Mouse (Mus musculus) erythroid progenitor cell, adult 5-6 weeks (primary cell): ENCODE results near the gene Spsb2. TPM values are rescaled to one million over a fixed set of nuclear protein-coding genes. Genes with fewer than 3 reads are reported as not detected.

Experiments
- ATAC-seq: replicated peaks from 2 replicates; pipeline ENCODE4 v1.8.0; 2016; ENCODE audit warnings: moderate number of reproducible peaks, mild to moderate bottlenecking, moderate TSS enrichment, inconsistent platforms; ENCODE audit not compliant: poor library complexity, low FRiP score, severe bottlenecking
- total RNA-seq, 2 experiments: library from RNA; stranded (forward) in 1 of 2; stranded (reverse) in 1 of 2; fragments of 150-400 nt in 1 of 2; fragments of 186-747, 209-891 nt in 1 of 2; gene quantifications; 2 replicates each; pipeline versions ENCODE4 v1.2.3 to v1.2.4; 2015 to 2017; ENCODE audit warnings: low replicate concordance in 2 of 2

Spsb2 gene
- 3.4 and 9.7 TPM in 2 replicates for total RNA-seq (2015; ENCODE audit: low replicate concordance)
- total RNA-seq (2017; ENCODE audit: low replicate concordance): 7.6 and 8.2 TPM in 2 replicates

- ATAC-seq: peak; percentile 65
These were observed at the start of gene Spsb2 for GRCm38 (mm10) chr6:124808358-124809012. Gene Spsb2 (plus strand): TSS chr6:124808661.

DNA sequence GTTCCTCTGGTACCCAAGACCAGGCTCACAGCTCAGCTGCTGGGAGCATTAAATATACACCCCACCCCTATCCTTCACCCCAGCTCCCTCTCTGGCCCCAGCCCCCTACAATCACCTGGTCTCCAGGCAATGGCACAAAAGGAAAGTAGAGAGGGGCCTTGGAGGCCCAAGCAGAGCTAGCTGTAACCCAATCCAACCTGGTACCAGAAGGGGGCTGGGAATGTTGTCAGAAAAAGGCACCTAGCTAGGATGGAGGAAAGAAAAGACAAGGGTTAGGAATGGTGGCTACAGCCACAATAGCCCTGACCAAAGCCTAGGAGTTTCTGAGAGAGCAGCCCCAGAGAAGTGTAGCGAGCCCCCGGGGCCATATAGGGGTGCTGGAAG lies 49.6 kb upstream of the Spsb2 start:
- no peak for ATAC-seq

- ATAC-seq: peak; percentile 74
These were observed 49.2 kb upstream of the Spsb2 start for GRCm38 (mm10) chr6:124759259-124759658.

GRCm38 (mm10) chr6:124765951-124766350 lies 42.5 kb upstream of the Spsb2 start:
- no peak for ATAC-seq

DNA sequence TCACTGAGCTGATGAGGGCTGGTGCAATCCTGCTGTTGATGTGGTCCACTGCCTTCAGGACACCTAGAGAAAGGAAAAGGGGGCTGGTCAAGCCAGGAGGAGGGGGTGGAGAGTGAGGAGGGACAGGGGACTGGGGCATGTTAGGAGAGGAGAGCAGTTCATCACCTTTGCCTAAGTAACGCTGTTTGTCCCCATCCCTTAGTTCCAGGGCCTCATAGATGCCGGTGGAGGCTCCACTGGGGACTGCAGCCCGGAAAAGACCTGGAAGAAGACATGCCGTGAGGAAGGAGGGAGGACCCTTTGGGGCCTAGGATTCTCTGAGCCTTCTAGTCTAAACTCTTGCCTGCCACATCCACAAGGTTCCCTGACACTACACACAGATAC lies 40.9 kb upstream of the Spsb2 start:
- ATAC-seq: no peak

GRCm38 (mm10) chr6:124767920-124768703 lies 40.3 kb upstream of the Spsb2 start:
- ATAC-seq: peak; percentile 33; the same call in 1 of the 2 replicates

GRCm38 (mm10) chr6:124768704-124769044 lies 39.8 kb upstream of the Spsb2 start:
- ATAC-seq: no peak

DNA sequence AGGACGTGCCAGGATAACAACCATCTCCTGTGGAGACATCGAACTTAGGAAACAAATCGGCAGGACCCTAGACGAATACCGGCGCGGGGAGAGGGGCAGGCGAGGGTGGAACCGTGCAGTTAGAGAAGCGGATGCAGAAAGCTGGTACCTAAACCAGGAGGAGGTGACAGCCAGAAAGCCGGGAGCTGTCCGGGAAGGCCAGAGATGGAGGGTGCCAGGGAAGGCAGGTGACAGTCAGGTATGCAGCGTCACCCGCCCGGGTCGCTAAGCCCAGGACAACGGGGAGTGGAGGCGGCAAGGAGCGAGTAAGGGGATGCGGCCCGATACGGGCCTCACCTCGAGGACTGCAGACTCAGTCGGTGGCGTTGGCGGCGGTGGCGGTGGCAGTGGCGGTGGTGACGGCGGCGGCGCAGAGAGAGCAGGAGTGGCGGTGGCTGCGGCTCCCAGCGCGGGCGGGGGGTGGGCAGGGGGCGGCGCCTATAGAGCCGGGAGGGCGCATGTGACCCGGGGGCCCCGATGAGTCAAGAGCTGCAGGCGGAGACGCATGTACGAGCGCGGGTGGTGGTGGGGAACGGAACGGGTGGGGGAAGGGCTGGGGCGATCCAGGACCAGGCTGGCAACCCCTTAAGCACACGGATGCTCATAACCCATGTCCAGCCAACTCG lies 39.2 kb upstream of the Spsb2 start, which contains the start of gene Eno2:
Eno2 (minus strand) TSS at position 573 of the 665 bp plus-strand sequence.
- no peak for ATAC-seq

- no peak for ATAC-seq
These were observed 38.4 kb upstream of the Spsb2 start for GRCm38 (mm10) chr6:124770013-124770412.

GRCm38 (mm10) chr6:124770511-124770910 lies 38.0 kb upstream of the Spsb2 start:
- no peak for ATAC-seq

DNA sequence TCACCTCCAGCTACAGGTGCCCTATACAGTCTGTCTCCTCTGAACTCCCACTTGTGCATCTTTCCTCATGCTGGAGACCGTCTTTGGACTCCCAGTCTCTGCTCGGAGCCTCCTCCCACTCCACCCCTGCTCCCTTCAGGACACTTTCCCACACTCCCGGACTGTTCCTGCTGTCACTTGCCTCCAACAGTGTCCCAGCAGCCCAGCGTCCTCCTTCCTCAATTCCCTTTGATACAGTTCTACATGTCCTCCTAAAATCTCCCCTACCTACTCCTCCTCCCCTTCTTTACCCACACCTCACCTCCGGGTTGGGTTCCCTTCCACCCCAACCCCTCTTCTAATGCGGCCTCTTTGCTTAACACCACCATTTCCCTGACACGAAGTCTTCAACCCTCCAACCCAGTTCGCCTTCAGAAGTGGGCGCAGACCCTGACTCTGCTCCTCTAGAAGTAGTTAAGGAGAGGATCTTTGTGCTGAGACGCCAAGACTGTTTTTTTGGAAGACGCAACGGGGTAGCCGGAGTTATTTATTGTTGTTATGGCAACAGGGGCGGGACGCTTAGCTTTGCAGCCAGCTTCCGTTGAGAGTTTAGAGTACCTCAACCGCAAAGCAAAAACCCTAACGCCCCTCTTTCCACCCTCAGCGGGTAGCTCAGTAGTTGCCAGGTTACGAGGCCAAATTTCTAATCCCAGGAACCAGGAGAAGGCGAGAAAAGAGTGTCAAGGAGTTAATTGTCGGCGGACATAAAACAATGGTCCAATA lies 29.1 kb upstream of the Spsb2 start, which contains the start of gene Lrrc23:
Lrrc23 (minus strand) TSS at position 506 of the 762 bp plus-strand sequence.
- ATAC-seq: no peak

- ATAC-seq: no peak
These were observed 28.5 kb upstream of the Spsb2 start for GRCm38 (mm10) chr6:124779984-124780416.

DNA sequence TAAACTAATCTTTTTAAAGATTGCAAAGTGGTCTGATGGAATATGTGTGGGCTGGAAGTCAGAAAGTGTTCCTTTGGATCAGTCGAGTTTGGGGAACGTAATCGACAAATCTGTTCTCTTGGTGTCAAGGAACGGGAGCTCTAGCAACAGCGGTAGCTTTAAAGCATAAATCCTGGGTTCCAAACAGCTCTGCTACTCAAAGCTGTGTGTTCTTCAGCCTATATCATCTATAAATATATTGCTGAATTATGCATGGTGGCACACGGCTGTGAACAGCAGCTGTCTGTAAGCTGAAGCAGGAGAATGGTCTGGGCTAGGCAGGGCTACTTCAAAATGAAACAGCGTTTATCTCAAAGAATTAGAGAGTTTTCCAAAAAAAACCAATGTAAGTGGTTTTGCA lies 27.5 kb upstream of the Spsb2 start:
- ATAC-seq: no peak

DNA sequence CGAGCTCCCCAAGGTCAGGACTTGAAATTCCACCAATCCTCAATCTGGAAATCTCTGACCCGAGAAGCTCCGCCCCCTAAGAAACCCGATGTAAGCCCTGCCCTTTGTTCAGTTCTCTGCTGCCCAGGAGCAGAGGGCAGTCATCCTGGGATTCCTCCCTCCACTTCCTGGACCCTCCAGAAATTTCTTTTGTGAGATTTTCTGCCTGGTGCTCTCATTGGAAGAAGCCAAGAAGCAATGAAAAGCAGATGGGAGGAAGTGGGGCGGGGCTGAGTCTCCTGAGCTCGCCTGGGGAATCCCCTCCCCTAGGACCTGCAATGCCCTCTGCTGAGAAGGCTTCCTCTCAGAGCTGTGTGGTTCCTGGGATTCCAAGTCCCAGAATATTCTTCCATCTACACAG lies 26.0 kb upstream of the Spsb2 start:
- no peak for ATAC-seq

DNA sequence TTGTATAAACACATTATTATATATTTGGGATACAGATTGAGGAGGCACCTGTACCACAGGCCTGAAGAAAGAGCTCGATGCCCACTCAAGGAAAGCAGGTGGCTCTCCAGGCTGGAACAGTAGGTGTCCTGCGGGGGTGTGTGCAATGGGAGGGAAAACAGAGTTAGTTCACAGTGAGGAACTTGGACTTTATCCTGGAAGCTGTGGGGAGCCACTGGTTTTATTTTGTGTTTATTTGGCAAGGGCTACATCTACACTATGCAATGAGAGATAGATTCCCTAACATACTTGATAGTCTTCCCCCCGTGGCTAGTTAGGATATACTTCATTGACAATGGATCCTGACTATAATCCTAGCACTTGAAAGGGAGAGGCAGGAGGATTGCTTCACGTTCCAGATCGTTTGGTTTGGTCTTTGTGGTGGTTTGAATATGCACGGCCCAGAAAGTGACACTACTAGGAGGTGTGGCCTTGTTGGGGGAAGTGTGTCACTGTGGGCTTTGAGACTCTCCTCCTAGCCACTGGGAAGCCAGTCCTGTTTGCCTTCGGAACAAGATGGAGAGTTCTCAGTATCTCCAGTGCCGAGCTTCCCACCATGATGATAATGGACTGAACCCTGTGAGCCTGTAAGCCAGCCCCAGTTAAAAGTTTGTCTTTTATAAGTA lies 21.6 kb upstream of the Spsb2 start:
- ATAC-seq: no peak

- no peak for ATAC-seq
These were observed 20.7 kb upstream of the Spsb2 start for GRCm38 (mm10) chr6:124787722-124788121.

DNA sequence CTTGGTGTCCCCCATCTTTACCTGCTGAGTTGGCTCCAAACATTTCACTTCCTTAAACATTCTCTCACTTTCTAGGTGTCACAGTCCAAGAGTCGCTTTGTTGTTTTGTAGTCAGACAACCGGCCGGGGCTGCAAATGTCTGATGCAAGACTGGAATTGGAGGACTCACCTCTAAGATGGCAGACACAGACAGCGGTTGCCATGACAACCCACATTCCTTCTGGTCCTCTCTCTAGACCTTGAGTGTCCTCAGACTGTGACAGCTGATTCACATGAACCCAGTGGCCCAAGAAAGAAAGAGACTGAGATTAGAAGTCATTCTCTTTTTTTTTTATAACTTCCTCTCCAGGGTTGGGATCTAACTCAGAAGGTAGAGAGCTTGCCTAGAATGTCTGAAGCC lies 18.9 kb upstream of the Spsb2 start:
- ATAC-seq: no peak

DNA sequence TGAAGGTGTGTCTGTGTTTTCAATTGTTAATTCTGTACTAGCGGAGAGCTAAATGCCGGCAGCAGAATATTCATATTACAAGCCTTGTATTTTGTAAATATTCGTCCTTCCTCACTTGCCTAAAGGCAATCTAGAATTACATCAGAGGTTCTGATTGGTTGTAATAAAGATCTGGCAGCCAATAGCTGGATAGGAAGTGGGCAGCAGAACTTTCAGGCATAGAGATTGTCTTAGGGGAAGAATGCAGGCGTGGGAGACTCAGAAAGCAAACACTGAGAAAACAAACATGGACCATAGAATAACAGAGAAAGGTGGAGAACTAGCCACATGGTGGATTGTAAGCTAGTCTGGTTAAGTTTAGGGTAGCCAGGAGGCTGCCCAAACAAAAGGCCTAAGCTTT lies 18.3 kb upstream of the Spsb2 start:
- ATAC-seq: no peak

- ATAC-seq: no peak
These were observed 16.6 kb upstream of the Spsb2 start for GRCm38 (mm10) chr6:124791911-124792310.
